Mouse (Mus musculus) neural tube, embryonic 14.5 days (tissue): ENCODE data around the gene Gripap1. TPM values are rescaled to one million over a fixed set of nuclear protein-coding genes. Genes with fewer than 3 reads are reported as not detected.

Experiments used
- ATAC-seq: fragments of 200-750 bp; cut with Nextera tagmentation; 2 replicates; pipeline ENCODE4 v1.8.0; 2017; ENCODE audit warnings: low read depth, mild to moderate bottlenecking, moderate TSS enrichment, moderate library complexity
- H3K27ac ChIP-seq: fragments of 300-500 bp; sonication (generic); 2 replicates; pipeline ENCODE4 v1.5.1; 2014; ENCODE audit warnings: low read depth, mild to moderate bottlenecking, control low read depth, low read length, moderate library complexity, mixed read lengths
- H3K27me3 ChIP-seq: fragments of 300-500 bp; sonication (generic); 2 replicates; pipeline ENCODE4 v1.6.1; 2014; ENCODE audit warnings: low read length; ENCODE audit not compliant: control insufficient read depth, insufficient read depth
- H3K36me3 ChIP-seq: fragments of 300-500 bp; sonication (generic); 2 replicates; pipeline ENCODE4 v1.6.1; 2014; ENCODE audit warnings: low read length, mixed read lengths; ENCODE audit not compliant: control insufficient read depth, insufficient read depth
- H3K4me1 ChIP-seq: fragments of 300-500 bp; sonication (generic); 2 replicates; pipeline ENCODE4 v1.6.1; 2014; ENCODE audit warnings: low read length; ENCODE audit not compliant: control insufficient read depth, insufficient read depth
- H3K4me2 ChIP-seq: fragments of 300-500 bp; sonication (generic); 2 replicates; pipeline ENCODE4 v1.6.1; 2014; ENCODE audit warnings: mild to moderate bottlenecking, low read depth, low read length, control low read depth
- H3K4me3 ChIP-seq: fragments of 300-500 bp; sonication (generic); 2 replicates; pipeline ENCODE4 v1.5.1; 2014; ENCODE audit warnings: low read depth, low read length, control low read depth, mixed read lengths
- H3K9ac ChIP-seq: fragments of 300-500 bp; sonication (generic); replicated peaks from 2 replicates; pipeline ENCODE4 v1.6.1; 2014; ENCODE audit warnings: low read depth, mild to moderate bottlenecking, control low read depth, low read length, mixed read lengths
- H3K9me3 ChIP-seq: fragments of 300-500 bp; sonication (generic); 2 replicates; pipeline ENCODE4 v1.6.1; 2016; ENCODE audit warnings: low read length; ENCODE audit not compliant: control insufficient read depth
- WGBS: fragments of 180-500 bp; shearing (Covaris S2); extraction: QIAGEN DNeasy Blood & Tissue Kit; methylation state at CpG from one replicate; pipeline ENCODE4 v1.1.7; 2014; 5-methylcytosine and 5-hydroxymethylcytosine counted together
- microRNA counts: library from miRNA; unstranded; fragments of <30 nt; microRNA quantifications from one replicate; lab custom pipeline; 2016
- microRNA-seq: library from miRNA; unstranded; fragments of <30 nt; microRNA quantifications from one replicate; pipeline ENCODE4, GENCODE M21; 2016
- polyA plus RNA-seq: library from polyadenylated mRNA; unstranded; fragments of >200 nt; fragmentation: Nextera tagmentation; extraction: Ambion mirVana; gene quantifications from 2 replicates; pipeline ENCODE4 v1.2.1, GENCODE M21; 2014

The Gripap1 gene
- polyA plus RNA-seq, 1 experiment from 2014 or later, result 57.3 TPM

DNA sequence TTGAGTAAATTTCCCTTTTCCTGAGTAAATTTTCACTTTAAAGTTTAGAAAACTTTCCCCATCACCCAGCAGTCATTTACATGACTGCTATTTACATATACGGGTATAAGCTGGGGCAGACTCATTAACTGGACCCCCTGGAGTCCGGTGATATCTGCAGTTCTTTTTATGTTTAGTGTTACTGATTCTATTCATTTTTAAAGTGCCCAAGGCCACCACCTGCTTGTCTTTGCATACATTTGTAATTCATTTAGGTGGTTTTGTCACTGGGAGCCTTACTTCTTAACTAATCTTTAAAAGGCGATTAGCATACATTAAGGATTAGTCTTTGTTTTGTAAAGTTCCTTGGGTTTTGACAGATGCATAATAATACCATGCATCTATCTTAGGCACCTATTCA, 80.3 kb downstream of the Gripap1 start:
- Histone ChIP-seq H3K4me1 (no peaks in the 10 kb centered on the region), H3K36me3 (peaks cover 12% of the 10 kb centered on the region; the same call in 1 of the 2 replicates), H3K4me2 (no peak overlapping the region), H3K27me3 (no peaks in the 10 kb centered on the region), H3K27ac (no peak overlapping the region), H3K9me3 (no peaks in the 10 kb centered on the region), H3K9ac (no peak overlapping the region), H3K4me3 (no peak overlapping the region)
- WGBS, result 43% methylated on average over 3 of the region's 3 CpGs
- no peak for ATAC-seq

MicroRNAs within 50 kb of the gene (microRNA counts, 519-probe panel; counts per million panel counts)
- microRNA mmu-miR-1198 (lab: Ali Mortazavi, UCI), result 4,768 counts per million, percentile 62 among the panel's probes with 10 or more counts

Small RNAs within 50 kb of the gene (microRNA-seq; reads per million reads assigned to microRNA genes)
- 25.9 reads per million, percentile 27 among the genes with 10 or more reads in this experiment for gene Mir1198

Other genes with a start within 250 kb of the Gripap1 start
- 0.11 and 0.32 TPM in 2 replicates for gene Foxp3, start 216.1 kb upstream of the Gripap1 start, polyA plus RNA-seq
- gene Ppp1r3f, start 215.5 kb upstream of the Gripap1 start, polyA plus RNA-seq, result 6.2 and 7.3 TPM in 2 replicates
- 27.0 and 29.6 TPM in 2 replicates for gene Ccdc22, start 184.2 kb upstream of the Gripap1 start, polyA plus RNA-seq
- gene Cacna1f, start 182.7 kb upstream of the Gripap1 start, polyA plus RNA-seq, result 0.12 and 0.23 TPM in 2 replicates
- 81.4 and 149 TPM in 2 replicates for gene Syp, start 151.3 kb upstream of the Gripap1 start, polyA plus RNA-seq
- 1.3 and 2.0 TPM in 2 replicates for gene Prickle3, start 132.5 kb upstream of the Gripap1 start, polyA plus RNA-seq
- gene Plp2, start 118.4 kb upstream of the Gripap1 start, polyA plus RNA-seq, result 12.5 and 23.2 TPM in 2 replicates
- 0.20 TPM in 1 of 2 replicates, not detected in the other for gene Magix, start 108.5 kb upstream of the Gripap1 start, polyA plus RNA-seq
- gene Gpkow, start 92.6 kb upstream of the Gripap1 start, polyA plus RNA-seq, result 50.0 and 55.7 TPM in 2 replicates
- gene Wdr45, start 75.4 kb upstream of the Gripap1 start, polyA plus RNA-seq, result 22.3 and 23.6 TPM in 2 replicates
- 0.47 and 2.9 TPM in 2 replicates for gene Gm45208, start 67.5 kb upstream of the Gripap1 start, polyA plus RNA-seq
- 137 and 147 TPM in 2 replicates for gene Praf2, start 61.3 kb upstream of the Gripap1 start, polyA plus RNA-seq
- 55.9 and 57.1 TPM in 2 replicates for gene Ccdc120, start 38.9 kb upstream of the Gripap1 start, polyA plus RNA-seq
- gene Tfe3, start 27.2 kb upstream of the Gripap1 start, polyA plus RNA-seq, result 16.6 and 23.8 TPM in 2 replicates
- 5.8 and 7.7 TPM in 2 replicates for gene Kcnd1, start 32.5 kb downstream of the Gripap1 start, polyA plus RNA-seq
- 26.8 and 28.1 TPM in 2 replicates for gene Otud5, start 51.6 kb downstream of the Gripap1 start, polyA plus RNA-seq
- gene Pim2, start 88.5 kb downstream of the Gripap1 start, polyA plus RNA-seq, result 20.7 and 22.9 TPM in 2 replicates
- gene Slc35a2, start 94.3 kb downstream of the Gripap1 start, polyA plus RNA-seq, result 23.6 and 25.1 TPM in 2 replicates
- gene Pqbp1, start 109.5 kb downstream of the Gripap1 start, polyA plus RNA-seq, result 184 and 191 TPM in 2 replicates
- gene Timm17b, start 109.6 kb downstream of the Gripap1 start, polyA plus RNA-seq, result 146 and 167 TPM in 2 replicates
- not detected in 2 replicates for gene Gm10491, start 118.1 kb downstream of the Gripap1 start, polyA plus RNA-seq
- gene Gm10490, start 119.8 kb downstream of the Gripap1 start, polyA plus RNA-seq, result not detected in 2 replicates
- 245 and 258 TPM in 2 replicates for gene Pcsk1n, start 130.1 kb downstream of the Gripap1 start, polyA plus RNA-seq
- not detected in 2 replicates for gene Eras, start 138.8 kb downstream of the Gripap1 start, polyA plus RNA-seq
- 56.8 and 59.1 TPM in 2 replicates for gene Hdac6, start 158.1 kb downstream of the Gripap1 start, polyA plus RNA-seq
- not detected in 2 replicates for gene Gata1, start 188.3 kb downstream of the Gripap1 start, polyA plus RNA-seq
- gene Glod5, start 228.7 kb downstream of the Gripap1 start, polyA plus RNA-seq, result 0.43 and 1.2 TPM in 2 replicates